10 mouse cellular contexts compared by ENCODE assay signal in the genomic region with DNA sequence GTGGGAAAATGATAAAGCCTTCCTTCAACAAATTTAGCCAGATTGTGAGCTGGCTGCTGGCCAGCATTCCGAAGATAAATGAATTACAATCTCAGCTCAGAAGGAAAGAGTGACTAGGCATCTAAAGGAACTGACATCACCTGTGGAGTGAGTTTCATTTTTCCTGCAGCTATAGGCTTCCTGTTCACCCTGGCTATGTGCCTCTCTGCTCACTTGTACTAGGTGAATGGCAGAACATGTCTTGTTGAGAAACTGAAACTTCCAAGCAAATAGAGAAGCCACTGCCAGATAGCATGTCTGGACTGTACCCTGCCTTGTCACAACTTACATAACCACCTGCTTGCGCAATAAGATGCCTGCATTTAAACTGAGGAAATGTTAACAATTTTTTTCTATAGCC. TPM values are rescaled to one million over a fixed set of nuclear protein-coding genes. Genes with fewer than 3 reads are reported as not detected.
DNase-seq lines count a peak whose midpoint lies in the region; ATAC-seq and TF ChIP-seq lines count a peak whose summit lies in the region.
"Had no signal": no experiment of that assay in that cellular context is flagged by ENCODE, and none has a peak within 500 bp of the region (broad histone marks: within the 10 kb centered on the region; RNA-seq: fewer than 3 reads in every experiment).

No protein-coding gene starts in this region.

- no peak overlapping the region for H3K4me3 ChIP-seq in embryonic facial prominence, embryonic 14.5 days (ENCODE audit: low read depth, low read length)
- H3K4me3 ChIP-seq in embryonic facial prominence, embryonic 10.5 days, result no peak overlapping the region
- no peak overlapping the region for H3K4me3 ChIP-seq in midbrain, embryonic 11.5 days (ENCODE audit: low read depth, low read length)
- H3K4me3 ChIP-seq in cerebellum, adult 2 months (replicated peaks; ENCODE audit: insufficient read depth, low read depth, low read length), result no peak overlapping the region
- H3K4me3 ChIP-seq: midbrain, embryonic 12.5 days had no signal

- DNase-seq in embryonic facial prominence, embryonic 14.5 days (ENCODE audit: low spot score), result peak; percentile 74
- no peak for DNase-seq in embryonic facial prominence, embryonic 10.5 days (ENCODE audit: low spot score)
- DNase-seq in urinary bladder, postnatal 14 days (ENCODE audit: low spot score), result peak; percentile 65
- DNase-seq in urinary bladder, postnatal 4 days (ENCODE audit: low spot score in 2 of 2), result no peak
- peak; percentile 45 to 68 for DNase-seq in lung, adult 18-20 months
- no peak for DNase-seq in midbrain, embryonic 11.5 days (ENCODE audit: low spot score, missing footprints)
- DNase-seq in cerebellum, adult 2 months, result no peak
- no peak for DNase-seq in cerebellum, adult 8-10 months
- DNase-seq: thymus, postnatal 36 days had no signal

- no peak; the same call in 1 of the 2 replicates for ATAC-seq in embryonic facial prominence, embryonic 14.5 days (ENCODE audit: low read depth)
- no peak for ATAC-seq in midbrain, embryonic 11.5 days (ENCODE audit: low FRiP score)

- TF ChIP-seq POLR2A in cerebellum, adult 2 months (IDR thresholded peaks at IDR 0.05; ENCODE audit: borderline replicate concordance, insufficient read depth, low read length), result no peak

- H3K9me3 ChIP-seq in embryonic facial prominence, embryonic 14.5 days (ENCODE audit: control insufficient read depth, low read length), result no peaks in the 10 kb centered on the region
- no peaks in the 10 kb centered on the region for H3K9me3 ChIP-seq in embryonic facial prominence, embryonic 10.5 days
- H3K9me3 ChIP-seq in midbrain, embryonic 11.5 days (ENCODE audit: control insufficient read depth, low read length), result no peaks in the 10 kb centered on the region
- H3K9me3 ChIP-seq: midbrain, embryonic 12.5 days had no signal

- no peak overlapping the region for H3K27ac ChIP-seq in embryonic facial prominence, embryonic 14.5 days (replicated peaks; ENCODE audit: low read depth, low read length)
- no peak overlapping the region for H3K27ac ChIP-seq in embryonic facial prominence, embryonic 10.5 days (replicated peaks)
- H3K27ac ChIP-seq in midbrain, embryonic 11.5 days (ENCODE audit: low read depth, low read length), result no peak overlapping the region
- H3K27ac ChIP-seq in cerebellum, adult 2 months (ENCODE audit: insufficient read depth, low read length), result no peak overlapping the region
- H3K27ac ChIP-seq: midbrain, embryonic 12.5 days had no signal

- WGBS in embryonic facial prominence, embryonic 14.5 days, result 58% methylated on average over 2 of the region's 2 CpGs
- WGBS in embryonic facial prominence, embryonic 10.5 days, result 83% methylated on average over 2 of the region's 2 CpGs
- 87% methylated on average over 2 of the region's 2 CpGs for WGBS in midbrain, embryonic 11.5 days
- 50% methylated on average over 2 of the region's 2 CpGs for WGBS in cerebellum, adult 2 months

- H3K9ac ChIP-seq in embryonic facial prominence, embryonic 14.5 days (ENCODE audit: low read depth, low read length), result no peak overlapping the region
- no peak overlapping the region for H3K9ac ChIP-seq in midbrain, embryonic 11.5 days (ENCODE audit: low read length)
- H3K9ac ChIP-seq: midbrain, embryonic 12.5 days had no signal

- TF ChIP-seq CTCF in cerebellum, adult 2 months (IDR thresholded peaks at IDR 0.05; ENCODE audit: borderline replicate concordance, insufficient read depth, low read depth, low read length), result no peak

- no peaks in the 10 kb centered on the region for H3K36me3 ChIP-seq in embryonic facial prominence, embryonic 14.5 days (ENCODE audit: control insufficient read depth, insufficient read depth, low read length)
- H3K36me3 ChIP-seq in embryonic facial prominence, embryonic 10.5 days (replicated peaks), result no peaks in the 10 kb centered on the region
- H3K36me3 ChIP-seq in midbrain, embryonic 11.5 days (ENCODE audit: control insufficient read depth, insufficient read depth, low read length), result no peaks in the 10 kb centered on the region
- H3K36me3 ChIP-seq: midbrain, embryonic 12.5 days had no signal

- H3K27me3 ChIP-seq in embryonic facial prominence, embryonic 14.5 days (replicated peaks; ENCODE audit: control insufficient read depth, insufficient read depth, low read length), result no peaks in the 10 kb centered on the region
- no peaks in the 10 kb centered on the region for H3K27me3 ChIP-seq in embryonic facial prominence, embryonic 10.5 days (replicated peaks; ENCODE audit: low read depth, poor library complexity, severe bottlenecking)
- no peaks in the 10 kb centered on the region for H3K27me3 ChIP-seq in midbrain, embryonic 11.5 days (ENCODE audit: control insufficient read depth, insufficient read depth, low read length)
- no peaks in the 10 kb centered on the region for H3K27me3 ChIP-seq in cerebellum, adult 2 months (ENCODE audit: control insufficient read depth, insufficient read depth, low read length)
- H3K27me3 ChIP-seq: midbrain, embryonic 12.5 days had no signal

- H3K4me2 ChIP-seq in embryonic facial prominence, embryonic 14.5 days (ENCODE audit: low read depth, low read length), result no peak overlapping the region
- H3K4me2 ChIP-seq in midbrain, embryonic 11.5 days, result no peak overlapping the region
- H3K4me2 ChIP-seq: midbrain, embryonic 12.5 days had no signal

- peaks cover 4% of the 10 kb centered on the region; the same call in 1 of the 2 replicates for H3K4me1 ChIP-seq in embryonic facial prominence, embryonic 14.5 days (ENCODE audit: control insufficient read depth, insufficient read depth, low read length)
- H3K4me1 ChIP-seq in embryonic facial prominence, embryonic 10.5 days, result 0 out of 2 replicates have a peak, but pooled peaks cover 3% of the 10 kb centered on the region
- H3K4me1 ChIP-seq in midbrain, embryonic 11.5 days (ENCODE audit: control insufficient read depth, insufficient read depth, low read length), result no peaks in the 10 kb centered on the region
- H3K4me1 ChIP-seq in cerebellum, adult 2 months (ENCODE audit: control insufficient read depth, insufficient read depth, low read length), result no peaks in the 10 kb centered on the region
- H3K4me1 ChIP-seq: midbrain, embryonic 12.5 days had no signal

RNA-seq across cellular contexts. Expression of gene Ch25h, which starts 33.0 kb away (rescaled TPM):
- 7.3 and 11.5 TPM in 2 replicates for polyA plus RNA-seq in embryonic facial prominence, embryonic 14.5 days (2014; fragmentation: Nextera tagmentation; extraction: Ambion mirVana)
- polyA plus RNA-seq in embryonic facial prominence, embryonic 10.5 days (2016; fragmentation: Nextera tagmentation; extraction: Ambion mirVana), result 0.25 and 0.72 TPM in 2 replicates
- polyA plus RNA-seq in midbrain, embryonic 11.5 days (2014; fragmentation: Nextera tagmentation; extraction: Ambion mirVana), result 0.61 and 0.66 TPM in 2 replicates
- polyA plus RNA-seq in cerebellum, adult 2 months (2012; rRNA removed), result 0.41 and 0.68 TPM in 2 replicates

Comparison
In these comparisons a context has a peak if more than half of its experiments do, and no peak if none do; other contexts are left out.
1. DNase-seq: peak in embryonic facial prominence, embryonic 14.5 days (single experiment), urinary bladder, postnatal 14 days (single experiment) and lung, adult 18-20 months (2 of 2); none in embryonic facial prominence, embryonic 10.5 days (single experiment), urinary bladder, postnatal 4 days (0 of 2), midbrain, embryonic 11.5 days (single experiment), cerebellum, adult 2 months (0 of 2) and cerebellum, adult 8-10 months (single experiment).